Mouse (Mus musculus): Measurements from ENCODE around the gene Cacna2d1. TPM values are rescaled to one million over a fixed set of nuclear protein-coding genes. Genes with fewer than 3 reads are reported as not detected.
A peak's percentile ranks its signal among the peaks of the same experiment; 100 is the strongest.

The Cacna2d1 gene
- polyA plus RNA-seq (2015; fragmentation: Nextera tagmentation; extraction: Ambion mirVana) = 41.9 and 51.6 TPM in 2 replicates

DNA sequence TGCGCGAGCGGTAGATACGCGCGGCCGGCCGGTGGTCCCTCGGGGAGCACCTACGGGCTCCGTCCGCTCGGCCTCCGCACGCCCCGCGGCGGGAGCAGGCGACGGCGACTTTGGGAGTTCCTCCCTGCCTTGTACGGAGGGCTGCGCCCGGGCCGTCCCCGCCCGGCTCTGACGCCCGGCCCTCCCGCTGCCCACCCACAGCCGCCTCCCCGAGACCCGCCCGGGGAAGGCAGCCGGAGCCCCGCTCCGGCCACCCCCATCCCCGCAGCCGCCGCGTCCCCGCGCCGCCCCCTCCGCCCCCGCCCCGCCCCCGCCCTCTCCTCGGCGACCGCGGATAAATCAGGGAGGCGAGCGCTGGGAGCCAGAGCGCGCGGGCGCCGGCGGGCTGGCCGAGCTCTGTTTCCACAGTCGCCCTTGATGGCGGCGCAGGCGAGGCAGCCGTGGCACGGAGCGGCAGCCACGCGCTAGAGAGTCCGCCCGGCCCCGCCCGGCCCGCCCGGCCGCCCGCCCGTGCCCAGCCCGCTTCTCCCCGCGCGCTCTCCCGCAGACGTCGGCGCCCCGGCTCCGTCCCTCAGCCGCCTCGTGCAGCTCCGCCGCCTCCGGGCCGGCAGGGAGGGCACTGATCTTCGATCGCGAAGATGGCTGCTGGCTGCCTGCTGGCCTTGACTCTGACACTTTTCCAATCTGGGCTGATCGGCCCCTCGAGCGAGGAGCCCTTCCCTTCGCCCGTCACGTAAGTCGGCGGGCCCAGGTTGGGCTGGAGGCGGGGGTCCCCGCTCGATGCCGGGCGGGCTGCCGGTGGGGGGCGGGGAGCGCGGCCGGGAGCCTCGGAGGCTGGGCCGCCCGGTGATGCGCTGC lies at the start of gene Cacna2d1:
Gene Cacna2d1, plus strand, starts transcription at position 316 of the 858 bp plus-strand sequence.
- H3K27ac ChIP-seq = peak within 1 kb of the TSS; percentile 98
- peak within 1 kb of the TSS; percentile 92 for H3K9ac ChIP-seq (replicated peaks)
- peak; percentile 92 for ATAC-seq
- peaks cover 8% of the 10 kb centered on the region; the same call in 1 of the 2 replicates for H3K4me1 ChIP-seq (replicated peaks)
- peak within 1 kb of the TSS; percentile 70 for H3K4me2 ChIP-seq (replicated peaks)
- peak within 1 kb of the TSS; percentile 69 for H3K4me3 ChIP-seq (replicated peaks)
- H3K36me3 ChIP-seq = no peaks in the 10 kb centered on the region
- under 1% methylated on average over 86 of the region's 120 CpGs for WGBS
- H3K9me3 ChIP-seq = no peaks in the 10 kb centered on the region
- H3K27me3 ChIP-seq = peaks cover 55% of the 10 kb centered on the region

DNA sequence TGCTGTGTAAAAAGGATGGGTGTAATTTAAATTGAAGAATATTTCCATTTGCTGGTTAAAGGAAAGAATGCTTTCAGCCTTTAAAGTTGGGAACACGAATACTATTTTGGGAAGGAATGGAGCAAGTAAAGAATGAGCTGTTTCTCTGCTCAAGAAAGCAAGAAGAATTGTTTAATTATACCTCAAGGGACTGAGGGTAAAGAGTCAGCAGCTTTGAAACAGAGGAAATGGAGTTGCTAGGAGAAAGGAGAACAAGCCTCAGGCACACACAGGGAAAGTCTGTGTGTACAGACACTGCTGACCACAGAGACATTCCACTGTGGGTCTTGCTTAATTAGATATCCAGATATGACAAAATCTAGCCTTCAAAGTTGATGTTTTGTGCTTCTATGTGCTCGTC lies 39.4 kb upstream of the Cacna2d1 start:
- Histone ChIP-seq H3K4me2 (replicated peaks) (no peak overlapping the region), H3K9ac (replicated peaks) (no peak overlapping the region), H3K36me3 (no peaks in the 10 kb centered on the region), H3K4me1 (replicated peaks) (no peaks in the 10 kb centered on the region), H3K4me3 (replicated peaks) (no peak overlapping the region), H3K9me3 (no peaks in the 10 kb centered on the region), H3K27me3 (no peaks in the 10 kb centered on the region), H3K27ac (no peak overlapping the region)
- 72% methylated on average over 2 of the region's 2 CpGs for WGBS
- ATAC-seq = no peak

DNA sequence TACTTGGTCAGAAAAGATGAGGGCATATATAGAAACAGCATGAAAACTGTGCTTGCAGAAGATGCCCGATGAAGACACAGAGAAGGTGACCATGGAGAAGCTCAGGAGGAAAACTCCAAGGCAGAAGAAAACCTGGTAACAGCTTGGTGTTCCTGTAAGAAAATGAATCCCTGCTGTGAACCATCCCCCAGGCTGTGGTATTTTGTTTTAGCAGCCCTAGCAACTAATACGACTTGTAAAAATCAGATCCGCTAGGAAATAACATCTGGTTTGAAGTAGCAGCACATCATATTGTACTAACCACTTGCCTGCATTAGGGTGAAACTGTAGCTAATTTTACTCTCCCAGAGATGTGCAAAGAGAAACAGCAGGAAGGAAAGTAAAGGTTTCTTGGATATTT lies 37.8 kb upstream of the Cacna2d1 start:
- no peaks in the 10 kb centered on the region for H3K36me3 ChIP-seq
- no peak overlapping the region for H3K9ac ChIP-seq (replicated peaks)
- WGBS = 81% methylated on average over 3 of the region's 3 CpGs
- H3K4me1 ChIP-seq (replicated peaks) = no peaks in the 10 kb centered on the region
- no peak overlapping the region for H3K4me2 ChIP-seq (replicated peaks)
- no peaks in the 10 kb centered on the region for H3K27me3 ChIP-seq
- H3K27ac ChIP-seq = no peak overlapping the region
- no peak for ATAC-seq
- no peak overlapping the region for H3K4me3 ChIP-seq (replicated peaks)
- H3K9me3 ChIP-seq = no peaks in the 10 kb centered on the region

DNA sequence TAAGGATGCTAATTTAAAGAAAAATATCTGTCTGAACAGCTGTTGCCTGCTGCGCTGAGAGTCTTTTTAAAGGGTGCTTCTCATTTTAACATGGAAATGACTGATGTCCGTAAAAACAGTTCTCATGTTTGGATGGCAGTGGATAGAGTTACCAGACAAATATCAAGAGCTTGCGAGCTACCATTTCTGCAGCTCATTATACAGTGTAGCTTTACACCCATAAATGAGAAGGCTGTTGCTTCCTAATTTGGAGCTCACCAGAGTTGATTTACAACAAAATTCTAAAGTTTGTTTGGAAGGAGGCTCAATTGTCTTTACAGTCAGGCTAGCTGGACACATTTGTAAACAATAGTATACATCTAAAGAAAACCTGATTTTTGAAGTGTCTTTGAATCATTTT lies 28.0 kb upstream of the Cacna2d1 start:
- Histone ChIP-seq H3K9ac (replicated peaks) (no peak overlapping the region), H3K27me3 (peaks cover 2% of the 10 kb centered on the region; the same call in 1 of the 2 replicates), H3K4me3 (replicated peaks) (no peak overlapping the region), H3K9me3 (no peaks in the 10 kb centered on the region), H3K4me2 (replicated peaks) (no peak overlapping the region), H3K27ac (no peak overlapping the region), H3K36me3 (no peaks in the 10 kb centered on the region), H3K4me1 (replicated peaks) (no peaks in the 10 kb centered on the region)
- 74% methylated on average over 3 of the region's 3 CpGs for WGBS
- no peak for ATAC-seq

DNA sequence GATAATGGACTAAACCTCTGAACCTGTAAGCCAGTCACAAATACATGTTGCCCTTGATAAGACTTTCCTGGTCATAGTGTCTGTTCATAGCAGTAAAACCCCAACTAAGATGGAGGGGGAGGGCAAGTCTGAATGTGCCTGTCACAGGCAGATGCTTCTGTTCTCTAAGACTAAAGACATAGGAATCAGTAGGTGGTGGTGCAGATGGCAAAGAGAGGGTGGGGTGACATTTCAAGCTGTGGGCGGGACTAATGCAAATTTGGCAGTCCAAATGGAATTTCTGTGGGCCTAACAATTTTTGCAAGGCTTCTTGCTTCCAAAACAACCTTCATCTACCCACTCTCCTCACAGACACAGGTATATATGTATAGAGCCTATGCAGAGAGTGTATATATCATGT lies 19.6 kb upstream of the Cacna2d1 start:
- no peaks in the 10 kb centered on the region for H3K4me1 ChIP-seq (replicated peaks)
- no peaks in the 10 kb centered on the region for H3K27me3 ChIP-seq
- no peak overlapping the region for H3K4me2 ChIP-seq (replicated peaks)
- no peak overlapping the region for H3K4me3 ChIP-seq (replicated peaks)
- H3K27ac ChIP-seq = no peak overlapping the region
- no peak for ATAC-seq
- 67% methylated on average over 1 of the region's 1 CpGs for WGBS
- H3K36me3 ChIP-seq = no peaks in the 10 kb centered on the region
- no peaks in the 10 kb centered on the region for H3K9me3 ChIP-seq
- H3K9ac ChIP-seq (replicated peaks) = no peak overlapping the region

DNA sequence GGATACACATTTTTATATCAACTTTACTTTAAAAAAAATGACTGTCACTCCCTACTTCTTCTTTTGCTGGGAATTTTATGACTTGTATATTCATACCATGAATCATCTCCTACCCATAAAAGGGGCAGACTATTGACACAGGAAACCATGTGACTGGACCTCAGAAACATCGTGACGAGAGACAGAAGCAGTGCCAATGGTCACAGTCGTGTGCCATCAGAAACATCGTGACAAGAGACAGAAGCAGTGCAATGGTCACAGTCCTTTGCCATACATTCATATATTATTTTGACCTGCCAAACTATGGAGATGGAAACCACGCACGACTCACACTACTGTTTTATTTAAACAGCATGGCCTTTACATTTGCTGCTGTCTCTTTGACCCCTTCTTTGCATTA lies 6.0 kb upstream of the Cacna2d1 start:
- H3K27me3 ChIP-seq = peaks cover 44% of the 10 kb centered on the region
- no peak for ATAC-seq
- H3K27ac ChIP-seq = no peak overlapping the region
- H3K4me1 ChIP-seq (replicated peaks) = no peaks in the 10 kb centered on the region
- no peaks in the 10 kb centered on the region for H3K9me3 ChIP-seq
- H3K4me2 ChIP-seq (replicated peaks) = no peak overlapping the region
- no peak overlapping the region for H3K4me3 ChIP-seq (replicated peaks)
- WGBS = 47% methylated on average over 6 of the region's 6 CpGs
- no peak overlapping the region for H3K9ac ChIP-seq (replicated peaks)
- H3K36me3 ChIP-seq = no peaks in the 10 kb centered on the region

DNA sequence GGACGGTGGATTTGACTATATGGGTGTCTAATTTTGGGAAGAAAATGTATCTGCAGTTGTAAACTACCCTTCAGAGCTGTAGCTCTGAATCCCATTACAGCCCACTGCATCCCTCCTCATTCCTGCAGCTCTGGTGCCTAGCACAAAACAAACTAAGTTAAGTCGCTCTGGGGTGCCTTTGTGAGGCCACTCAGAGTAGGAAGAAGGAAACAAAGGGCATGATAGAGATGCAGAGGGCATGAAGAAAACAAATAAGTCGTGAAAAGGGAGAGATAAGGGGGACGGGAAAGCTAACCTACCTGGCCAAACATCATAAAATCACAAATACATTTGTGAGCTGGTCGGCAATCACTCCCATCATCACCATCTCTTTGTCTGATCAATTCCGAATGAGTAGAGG lies 1.5 kb upstream of the Cacna2d1 start:
- 4% methylated on average over 6 of the region's 6 CpGs for WGBS
- peak overlapping the region; percentile 69 for H3K4me3 ChIP-seq (replicated peaks)
- peaks cover 56% of the 10 kb centered on the region for H3K27me3 ChIP-seq
- peak overlapping the region; percentile 70 for H3K4me2 ChIP-seq (replicated peaks)
- peak overlapping the region; percentile 92 for H3K9ac ChIP-seq (replicated peaks)
- peaks cover 6% of the 10 kb centered on the region; the same call in 1 of the 2 replicates for H3K4me1 ChIP-seq (replicated peaks)
- H3K36me3 ChIP-seq = no peaks in the 10 kb centered on the region
- ATAC-seq = no peak
- H3K9me3 ChIP-seq = no peaks in the 10 kb centered on the region
- peak overlapping the region; percentile 98 for H3K27ac ChIP-seq

DNA sequence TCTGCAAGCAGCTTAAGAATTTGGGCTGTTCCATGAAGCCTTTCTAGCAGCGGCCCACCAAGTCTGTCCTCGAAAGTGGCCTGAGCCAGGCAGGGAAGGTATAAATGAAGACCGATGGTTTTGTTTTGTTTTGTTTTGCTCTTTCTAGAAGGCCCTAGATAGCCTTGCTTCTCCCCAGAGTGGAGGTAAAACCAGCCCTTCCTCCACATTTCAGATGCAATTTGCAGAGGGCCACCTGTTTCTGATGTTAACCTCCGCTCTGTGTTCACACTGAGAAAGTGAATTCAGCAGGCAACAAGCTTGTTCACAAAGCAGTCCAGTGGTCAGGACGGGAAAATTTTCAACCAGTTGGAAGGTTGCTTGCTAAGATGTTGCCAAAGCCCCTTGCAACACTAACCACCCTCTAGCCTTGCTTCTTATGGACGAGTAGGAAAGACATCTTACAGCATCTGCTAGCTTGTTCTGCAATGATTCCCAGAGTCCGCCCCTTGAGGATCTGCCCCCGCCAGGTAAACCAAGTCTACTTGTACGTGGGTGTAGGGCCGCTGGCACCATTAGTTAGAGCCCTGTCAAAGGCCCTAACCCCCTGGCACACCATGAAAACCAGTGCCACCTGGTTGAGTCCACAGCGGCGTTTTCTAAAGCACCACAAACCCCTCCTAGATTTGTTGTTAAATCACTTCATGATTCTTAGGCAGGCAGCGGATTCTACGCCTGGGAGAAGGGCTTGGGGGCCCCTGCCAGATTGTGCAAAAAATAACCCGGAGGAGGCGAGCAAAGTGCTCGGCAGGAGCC lies 713 bp upstream of the Cacna2d1 start:
- H3K36me3 ChIP-seq = no peaks in the 10 kb centered on the region
- H3K4me2 ChIP-seq (replicated peaks) = peak overlapping the region; percentile 70
- peak; percentile 44 for ATAC-seq
- 1% methylated on average over 17 of the region's 17 CpGs for WGBS
- H3K27ac ChIP-seq = peak overlapping the region; percentile 98
- peaks cover 6% of the 10 kb centered on the region; the same call in 1 of the 2 replicates for H3K4me1 ChIP-seq (replicated peaks)
- H3K9ac ChIP-seq (replicated peaks) = peak overlapping the region; percentile 92
- H3K27me3 ChIP-seq = peaks cover 53% of the 10 kb centered on the region
- peak overlapping the region; percentile 69 for H3K4me3 ChIP-seq (replicated peaks)
- no peaks in the 10 kb centered on the region for H3K9me3 ChIP-seq

DNA sequence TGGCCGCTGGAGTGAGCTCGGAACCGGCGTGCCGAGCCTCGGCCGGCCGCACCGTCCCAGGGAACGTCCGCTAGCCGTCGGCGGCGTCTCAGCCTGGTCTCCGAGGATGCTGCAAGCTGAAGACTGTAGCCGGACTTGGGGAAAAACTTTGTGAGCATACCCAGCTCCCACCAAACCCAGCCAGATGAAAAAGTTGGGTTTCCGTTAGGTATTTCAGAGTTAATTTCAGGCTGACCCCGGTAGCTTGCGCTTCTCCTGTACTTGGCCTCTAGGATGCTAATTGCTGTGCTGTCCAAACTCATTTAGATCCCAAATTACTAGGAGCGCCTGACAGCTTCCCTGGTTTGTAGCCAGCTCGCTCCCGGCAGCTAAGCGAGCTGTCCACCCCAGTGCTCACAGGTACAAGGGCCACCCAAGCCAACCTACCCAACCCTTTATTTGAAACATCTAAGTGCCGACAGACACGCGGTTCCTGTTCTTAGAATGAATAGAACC lies 790 bp downstream of the Cacna2d1 start:
- peak; percentile 21; the same call in 1 of the 2 replicates for ATAC-seq
- H3K4me2 ChIP-seq (replicated peaks) = peak overlapping the region; percentile 70
- WGBS = 2% methylated on average over 26 of the region's 27 CpGs

DNA sequence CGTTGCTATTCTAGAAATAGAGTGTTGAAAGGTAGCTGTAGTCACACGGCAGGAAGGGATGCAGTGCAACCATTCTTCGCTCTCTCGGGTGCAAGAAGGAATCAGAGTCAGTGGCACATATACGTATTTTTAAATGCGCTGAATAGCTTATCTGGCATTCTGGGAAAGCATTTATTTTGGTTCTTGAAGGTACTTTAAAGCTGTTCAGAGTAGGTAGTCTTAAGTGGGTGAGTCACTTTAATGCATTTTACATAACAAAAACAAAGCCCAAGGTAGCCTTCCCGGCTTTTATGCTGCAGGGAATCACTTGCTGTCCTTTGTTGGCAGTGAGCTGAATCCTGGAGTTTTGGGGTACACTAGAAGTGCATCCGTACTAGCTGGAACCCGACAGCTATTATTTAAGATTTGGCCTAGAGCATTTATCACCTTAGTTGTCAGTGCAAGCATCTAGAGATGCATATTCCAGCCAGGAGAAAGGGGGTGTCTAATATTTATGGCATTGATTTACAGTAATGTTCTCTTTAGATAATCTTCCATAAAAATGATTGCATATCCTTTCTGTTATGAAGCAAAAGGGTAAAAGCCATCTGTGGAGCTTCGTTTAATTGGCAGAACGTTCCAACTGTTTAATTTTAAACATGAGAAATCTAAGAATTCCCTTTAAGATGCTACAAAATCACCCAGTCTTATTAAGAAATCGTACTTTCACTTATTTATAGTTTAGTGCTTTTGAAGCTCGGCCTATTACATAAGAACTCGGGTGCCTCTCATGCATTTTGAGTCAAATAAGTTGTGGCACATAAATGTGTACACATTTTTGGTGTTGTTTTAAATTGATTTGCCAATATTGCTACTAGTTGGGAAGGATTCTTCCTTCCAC lies 1.6 kb downstream of the Cacna2d1 start:
- Histone ChIP-seq H3K9me3 (no peaks in the 10 kb centered on the region), H3K4me1 (replicated peaks) (peaks cover 13% of the 10 kb centered on the region; the same call in 1 of the 2 replicates), H3K4me3 (replicated peaks) (peak overlapping the region; percentile 69), H3K36me3 (no peaks in the 10 kb centered on the region), H3K4me2 (replicated peaks) (peak overlapping the region; percentile 70), H3K27ac (peak overlapping the region; percentile 98), H3K9ac (replicated peaks) (peak overlapping the region; percentile 92), H3K27me3 (peaks cover 49% of the 10 kb centered on the region)
- WGBS = 19% methylated on average over 14 of the region's 14 CpGs
- ATAC-seq = no peak

More for the DNA sequence above, 790 bp downstream of the Cacna2d1 start:
- H3K4me1 ChIP-seq (replicated peaks) = peaks cover 8% of the 10 kb centered on the region; the same call in 1 of the 2 replicates
- no peaks in the 10 kb centered on the region for H3K36me3 ChIP-seq
- peak overlapping the region; percentile 92 for H3K9ac ChIP-seq (replicated peaks)
- H3K27me3 ChIP-seq = peaks cover 52% of the 10 kb centered on the region
- peak overlapping the region; percentile 98 for H3K27ac ChIP-seq
- H3K4me3 ChIP-seq (replicated peaks) = peak overlapping the region; percentile 69
- no peaks in the 10 kb centered on the region for H3K9me3 ChIP-seq

DNA sequence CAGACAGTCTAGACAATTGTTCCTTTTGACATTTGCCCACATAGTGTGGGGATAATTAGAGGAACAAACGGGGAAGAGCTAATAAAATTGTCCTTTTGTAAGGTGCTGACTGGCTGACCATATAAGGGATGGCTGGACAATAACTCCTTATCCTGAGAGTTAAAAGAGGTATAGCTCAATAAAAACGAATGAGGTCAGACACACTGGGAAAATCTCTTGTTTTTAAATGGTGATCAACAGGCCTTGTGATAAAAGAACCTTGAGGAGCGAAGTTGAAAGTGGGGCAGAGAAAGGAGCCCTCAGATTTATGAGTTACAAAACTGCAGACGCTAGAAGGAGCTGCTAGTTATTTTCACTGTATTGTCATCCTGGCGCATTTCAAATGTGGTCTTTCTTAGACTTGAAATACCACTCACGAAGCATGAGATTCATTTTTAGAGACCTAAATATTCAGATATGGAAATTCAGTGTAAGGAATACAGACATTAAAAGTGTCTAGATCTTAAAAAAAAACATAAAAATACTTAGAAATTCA lies 6.8 kb downstream of the Cacna2d1 start:
- Histone ChIP-seq H3K27me3 (peaks cover 31% of the 10 kb centered on the region), H3K9ac (replicated peaks) (no peak overlapping the region), H3K9me3 (no peaks in the 10 kb centered on the region), H3K4me2 (replicated peaks) (peak overlapping the region; percentile 12), H3K4me1 (replicated peaks) (peaks cover 10% of the 10 kb centered on the region; the same call in 1 of the 2 replicates), H3K36me3 (peaks cover 11% of the 10 kb centered on the region; the same call in 1 of the 2 replicates), H3K27ac (no peak overlapping the region), H3K4me3 (replicated peaks) (no peak overlapping the region)
- no peak for ATAC-seq
- WGBS = 41% methylated on average over 6 of the region's 6 CpGs
